Mouse (Mus musculus) heart, postnatal 4 days (tissue): ENCODE measurements around the gene Abca1. TPM values are rescaled to one million over a fixed set of nuclear protein-coding genes. Genes with fewer than 3 reads are reported as not detected.

ENCODE experiments used
- DNase-seq: peaks from one replicate; pipeline ENCODE4 v3.0.0; 2021
- total RNA-seq, 2 experiments: library from RNA; stranded (reverse); gene quantifications; 2 replicates each; pipeline ENCODE4 v1.2.3; 2021

The Abca1 gene
- total RNA-seq, 2 experiments from 2014 or later, result 9.5 to 11.6 TPM

DNA sequence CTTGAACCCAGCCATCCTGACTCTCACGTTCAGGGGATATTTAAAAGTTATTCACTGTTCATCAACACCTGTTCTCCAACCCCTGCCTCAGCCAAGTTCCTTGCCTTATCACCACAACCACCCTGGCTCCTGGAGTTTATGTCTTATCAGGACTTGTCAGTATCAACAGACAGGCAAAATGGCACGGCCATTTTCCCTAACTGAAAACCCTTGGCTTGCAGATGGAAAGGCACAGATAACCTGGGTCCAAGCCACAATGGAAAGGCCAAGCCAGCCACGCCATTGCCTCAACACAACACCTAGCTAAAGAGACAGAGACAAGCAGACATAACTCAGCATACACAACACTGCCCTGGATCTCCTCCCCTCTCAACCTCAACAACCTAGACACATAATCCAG is 38.6 kb downstream of the Abca1 start:
- no peak for DNase-seq

DNA sequence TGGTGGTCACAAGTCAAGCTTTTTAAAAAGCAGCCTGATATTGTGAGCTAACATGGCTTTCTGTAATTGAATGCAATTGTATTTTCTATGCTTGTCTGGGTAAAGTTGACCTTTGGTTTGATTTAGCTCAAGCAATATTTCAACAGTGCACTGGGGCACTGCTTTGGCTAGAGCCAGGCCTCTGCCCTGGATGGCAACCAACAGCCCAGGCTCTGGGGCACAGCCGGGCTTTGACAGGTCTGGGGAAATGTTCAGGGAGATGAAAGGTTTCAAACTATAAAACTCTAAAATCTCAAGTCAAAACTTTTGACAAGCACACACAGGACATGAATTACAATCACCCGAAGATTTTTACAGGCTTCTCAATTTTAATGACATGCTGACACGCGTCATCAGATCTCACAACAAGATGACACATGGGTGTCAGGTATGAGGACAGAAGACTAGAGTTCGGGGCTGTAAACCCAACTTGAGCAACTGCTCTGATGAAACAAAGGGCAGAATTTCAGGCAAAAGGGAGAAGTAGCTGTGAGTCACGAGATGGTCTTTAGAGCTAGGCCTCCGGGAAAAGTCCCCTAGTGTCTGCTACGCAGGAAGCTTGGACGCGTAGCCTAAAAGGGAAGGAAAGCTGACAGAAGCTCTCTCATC is 39.5 kb downstream of the Abca1 start:
- DNase-seq, result no peak

DNA sequence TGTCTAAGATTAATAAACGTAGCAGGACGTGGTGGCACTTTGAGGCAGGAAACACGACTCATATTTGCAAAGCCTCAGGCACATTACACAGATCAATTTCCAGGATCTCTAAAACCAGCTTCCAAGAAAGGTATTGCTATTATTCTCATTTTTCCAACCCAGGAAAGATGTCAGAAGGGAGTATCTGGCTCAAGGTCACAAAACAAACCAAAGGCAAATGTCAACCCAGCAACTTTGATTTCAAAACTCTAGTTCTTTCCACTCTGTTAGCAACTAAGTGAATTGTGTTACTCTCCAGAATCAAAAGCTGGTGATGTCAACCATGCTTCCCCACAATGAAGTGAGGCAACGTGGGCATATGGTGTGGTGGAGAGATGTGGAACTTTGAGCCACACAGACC is 41.1 kb downstream of the Abca1 start:
- no peak for DNase-seq

DNA sequence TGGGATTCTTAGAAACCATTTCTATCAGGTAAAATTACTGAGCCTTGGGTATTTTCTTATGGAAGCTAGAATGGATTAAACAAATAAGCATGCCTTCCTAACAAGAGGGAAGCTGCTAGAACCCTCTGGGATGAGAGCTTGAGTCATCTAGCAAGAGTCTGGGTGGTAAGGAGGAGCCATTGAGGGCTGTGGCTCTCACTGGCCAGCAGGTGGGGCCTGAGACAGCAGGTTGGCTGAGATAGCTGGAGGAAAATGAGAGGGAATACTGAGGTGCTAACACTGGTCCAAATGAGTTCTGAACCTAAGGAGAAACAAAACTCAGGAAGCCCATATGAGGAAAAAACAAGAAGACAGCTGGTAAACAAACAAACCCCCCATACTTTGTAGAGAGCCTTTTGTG is 42.1 kb downstream of the Abca1 start:
- peak; percentile 22 for DNase-seq

DNA sequence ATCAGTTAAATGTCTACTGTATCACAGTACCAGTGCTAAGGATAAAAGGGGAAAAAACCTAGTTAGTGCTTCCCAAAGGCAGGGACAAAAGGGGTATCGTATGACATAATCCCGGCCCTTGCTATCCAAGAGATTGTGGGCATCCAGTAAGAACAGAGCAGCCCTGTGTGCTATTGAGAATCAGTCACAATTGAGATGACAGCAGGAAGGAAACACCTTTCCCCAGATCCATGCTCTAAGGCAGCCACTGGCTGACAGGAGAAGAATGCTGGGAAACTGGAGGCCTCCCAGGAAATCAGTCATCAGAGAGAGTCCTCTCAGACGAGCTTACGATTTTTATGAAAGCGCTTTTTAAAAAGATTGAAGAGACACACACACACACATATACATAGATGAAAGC is 42.6 kb downstream of the Abca1 start:
- DNase-seq, result peak; percentile 29

DNA sequence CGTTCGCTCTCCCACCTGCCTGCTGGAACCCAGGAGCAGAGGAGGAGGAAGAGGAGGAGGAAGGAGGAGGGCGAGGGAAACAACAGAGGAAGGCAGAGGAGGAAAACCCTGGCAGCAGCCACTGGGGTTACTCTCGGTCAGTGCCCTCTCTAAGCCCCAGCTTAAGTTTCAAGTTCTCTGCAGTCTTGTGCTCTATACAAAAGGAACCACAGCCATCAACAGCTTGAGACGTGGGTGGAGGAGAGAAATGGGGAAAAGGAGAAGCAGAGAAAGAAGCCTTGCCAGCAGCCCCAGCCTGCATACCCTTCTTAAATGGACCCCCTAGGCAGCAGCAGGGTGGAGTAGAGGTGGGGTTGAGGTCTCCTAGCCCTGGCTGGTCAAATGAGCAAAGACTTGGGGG is 43.8 kb downstream of the Abca1 start:
- no peak for DNase-seq

DNA sequence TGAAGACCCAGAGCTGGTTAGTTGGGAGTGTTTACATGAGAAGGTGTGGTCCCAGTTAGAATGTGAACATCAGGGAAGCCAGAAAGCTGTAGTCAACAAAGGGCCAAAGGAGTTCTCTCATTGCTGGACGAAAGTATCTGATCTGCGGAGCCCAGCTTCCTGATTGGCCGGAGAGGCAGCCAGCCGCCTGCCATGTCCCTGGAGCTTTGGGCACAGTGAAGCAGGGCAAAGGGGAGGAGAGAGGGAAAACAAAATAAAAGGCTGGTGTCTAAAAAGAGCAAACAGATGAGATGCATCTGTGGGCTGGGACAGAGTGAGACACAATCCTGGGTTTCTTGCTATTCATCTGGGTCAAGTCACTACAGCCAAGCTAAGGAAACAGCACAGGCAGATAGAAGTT is 44.3 kb downstream of the Abca1 start:
- DNase-seq, result no peak

DNA sequence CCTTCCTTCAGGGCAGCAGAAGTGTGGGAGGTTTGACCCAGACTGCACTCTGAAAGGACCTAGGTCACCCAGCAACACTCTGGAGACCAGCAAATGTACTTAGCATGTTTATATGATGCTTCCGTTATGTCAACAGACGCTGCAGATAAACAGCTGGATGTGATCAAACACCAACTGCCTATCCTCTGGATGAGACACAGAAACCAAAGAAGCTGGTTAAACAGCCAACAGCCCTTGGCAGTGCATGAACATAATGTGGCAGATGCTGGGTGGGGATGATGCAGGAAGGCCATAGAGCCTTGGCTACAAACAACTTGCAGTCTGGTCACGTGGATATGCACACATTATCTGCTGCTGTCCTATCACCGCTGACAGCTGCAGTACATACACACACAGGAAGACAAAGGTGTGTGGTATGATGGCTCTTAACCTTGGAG is 47.8 kb downstream of the Abca1 start:
- DNase-seq, result no peak

DNA sequence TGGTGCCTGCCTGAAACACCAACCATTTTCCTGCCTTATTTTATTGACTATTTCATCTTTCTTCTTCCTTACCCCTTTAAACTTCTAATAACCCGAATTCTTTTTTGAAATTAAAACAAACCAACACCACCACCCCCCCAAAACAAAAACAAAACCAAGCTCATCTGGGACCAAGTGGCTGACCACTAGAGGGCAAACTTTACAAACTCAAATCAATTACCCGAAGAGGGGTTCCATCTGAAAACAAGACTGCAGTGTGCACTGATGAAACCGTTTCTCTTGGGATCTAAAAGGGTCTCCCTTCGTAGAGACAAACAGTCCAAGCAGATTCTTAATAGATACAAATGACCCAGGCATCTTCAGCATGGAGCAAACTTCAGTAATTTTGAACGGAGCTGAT is 49.3 kb downstream of the Abca1 start:
- no peak for DNase-seq

DNA sequence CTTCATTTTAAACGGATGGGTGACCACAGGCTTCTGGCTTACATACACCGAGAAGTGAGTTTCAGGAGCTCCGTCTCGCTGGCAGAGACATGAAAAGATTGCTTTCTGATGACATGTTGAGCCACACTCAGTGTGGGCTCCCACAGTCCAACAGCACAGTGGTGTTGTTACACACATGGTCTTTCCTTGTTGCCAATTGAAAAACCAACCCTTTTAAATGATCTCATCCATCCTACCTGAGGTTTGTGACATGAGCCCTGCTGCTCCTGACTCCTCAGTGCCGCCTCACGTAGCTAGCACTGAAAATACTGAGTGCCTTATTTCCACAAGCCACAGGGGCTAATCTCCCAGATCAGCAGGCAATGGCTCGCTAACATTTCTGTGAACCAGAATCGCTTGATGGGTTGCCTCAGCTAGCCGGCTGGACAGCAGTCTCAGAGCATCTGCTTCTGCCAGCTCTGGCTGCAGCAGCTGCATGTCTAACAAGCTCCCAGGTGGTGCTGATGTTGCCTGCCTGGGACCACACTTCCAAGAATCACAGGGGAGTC is 50.2 kb downstream of the Abca1 start:
- DNase-seq, result no peak

DNA sequence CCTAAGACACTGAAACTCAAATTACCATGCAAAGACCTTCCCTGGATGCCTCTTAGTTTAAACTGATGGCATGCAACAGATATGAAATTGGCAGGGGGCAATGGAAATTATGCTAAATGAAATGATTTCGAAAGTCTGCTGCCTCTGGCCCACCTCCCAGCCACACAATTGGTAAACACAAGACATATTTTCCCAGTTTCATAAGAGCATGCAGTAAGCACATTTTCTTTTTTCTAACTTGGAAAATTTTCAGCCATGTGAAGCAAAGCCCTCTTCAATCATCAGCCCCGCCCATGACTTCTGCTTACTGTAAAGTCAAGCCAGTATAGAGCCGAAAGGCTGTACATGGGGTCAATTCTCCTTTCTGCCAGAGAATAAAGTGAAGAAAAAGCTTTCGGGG is 51.5 kb downstream of the Abca1 start:
- no peak for DNase-seq

DNA sequence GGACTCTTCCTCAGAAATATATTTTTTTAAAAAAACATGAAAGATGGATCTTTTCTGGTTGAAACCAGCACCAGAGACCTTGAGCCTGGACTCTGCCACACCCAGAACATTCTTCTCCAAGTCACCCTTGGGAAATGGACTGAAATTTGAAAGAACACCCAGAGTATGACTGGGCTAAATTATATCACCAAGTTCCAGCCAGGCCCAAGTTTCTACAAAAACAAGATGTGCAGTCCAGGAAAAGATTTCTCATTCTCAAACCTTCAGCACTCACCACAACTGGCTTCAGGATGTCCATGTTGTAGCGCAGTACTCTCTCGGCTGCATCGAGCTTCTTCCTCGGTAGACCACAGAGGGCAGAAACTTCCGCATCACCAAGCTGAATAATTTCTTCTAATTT is 53.0 kb downstream of the Abca1 start:
- no peak for DNase-seq

DNA sequence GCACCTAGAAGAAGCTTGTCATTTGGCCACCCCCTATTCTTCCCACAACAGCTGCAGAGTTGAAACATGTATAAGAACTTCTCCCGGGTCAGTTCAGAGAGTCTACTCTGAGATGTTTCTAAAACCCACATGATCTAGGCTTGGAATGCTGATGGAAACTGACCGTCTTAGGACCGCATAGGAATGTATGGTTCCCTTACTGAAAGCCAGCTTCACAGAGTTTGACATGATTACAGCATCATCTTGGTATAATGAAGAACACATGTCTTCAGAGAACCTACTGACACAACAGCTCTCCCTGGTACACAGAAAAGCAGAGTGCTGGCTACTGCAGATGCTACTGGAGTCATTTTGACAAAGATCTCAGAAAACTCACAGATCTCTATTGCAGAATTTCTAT is 53.6 kb downstream of the Abca1 start:
- no peak for DNase-seq

DNA sequence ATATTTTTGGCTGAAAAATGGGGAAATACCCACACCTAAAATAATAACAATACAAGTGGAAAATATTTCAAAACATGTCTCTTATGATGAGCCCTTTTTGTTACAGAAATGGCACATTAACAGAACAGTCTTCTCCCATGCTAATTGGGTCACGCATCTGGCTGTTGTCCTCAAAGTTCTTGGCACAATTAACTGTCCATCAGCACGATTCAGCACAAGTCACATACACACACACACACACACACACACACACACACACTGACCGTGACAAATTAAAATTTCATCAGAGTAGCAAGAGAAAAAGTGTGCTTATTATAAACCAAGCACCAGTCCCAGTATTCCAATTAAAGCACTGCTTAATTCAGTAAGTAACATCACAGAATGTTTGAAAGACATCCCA is 55.1 kb downstream of the Abca1 start:
- no peak for DNase-seq

DNA sequence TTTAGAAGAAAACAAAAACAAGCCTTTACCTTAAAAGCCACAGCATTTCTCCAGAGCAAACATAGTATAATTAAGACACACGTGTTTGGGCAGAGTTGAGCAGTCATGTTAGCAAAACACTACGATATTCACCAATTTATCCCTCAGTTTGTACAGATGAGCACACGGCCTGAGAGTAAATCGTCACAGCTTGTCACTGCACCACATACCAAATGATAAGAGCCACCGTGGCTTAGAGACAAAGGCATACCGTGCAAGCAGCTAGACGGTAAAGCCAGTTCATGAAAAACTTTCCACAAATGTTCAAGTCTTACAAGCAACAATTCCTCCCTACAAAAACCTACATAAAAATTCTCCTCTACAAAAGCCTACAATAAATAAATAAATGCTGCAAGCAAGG is 57.2 kb downstream of the Abca1 start:
- no peak for DNase-seq

DNA sequence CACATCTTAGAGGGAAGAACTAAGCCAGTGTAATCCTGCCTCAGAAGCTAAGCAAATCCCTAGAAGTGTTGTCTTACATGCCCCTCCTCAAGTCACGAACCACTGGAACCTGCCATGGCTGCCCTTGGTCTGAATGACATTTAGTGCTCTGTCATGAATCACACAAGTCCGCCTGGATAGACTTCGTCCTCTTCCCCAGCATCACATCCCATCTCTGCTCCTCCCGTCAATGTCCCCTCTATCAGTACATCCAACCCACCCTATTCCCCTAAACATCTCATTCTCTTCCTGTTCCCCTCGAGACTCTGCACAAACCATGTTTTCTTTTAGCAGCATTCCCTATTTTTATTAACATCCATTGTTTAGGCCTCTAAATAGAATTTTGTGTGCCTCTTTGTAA is 58.4 kb downstream of the Abca1 start:
- DNase-seq, result no peak

DNA sequence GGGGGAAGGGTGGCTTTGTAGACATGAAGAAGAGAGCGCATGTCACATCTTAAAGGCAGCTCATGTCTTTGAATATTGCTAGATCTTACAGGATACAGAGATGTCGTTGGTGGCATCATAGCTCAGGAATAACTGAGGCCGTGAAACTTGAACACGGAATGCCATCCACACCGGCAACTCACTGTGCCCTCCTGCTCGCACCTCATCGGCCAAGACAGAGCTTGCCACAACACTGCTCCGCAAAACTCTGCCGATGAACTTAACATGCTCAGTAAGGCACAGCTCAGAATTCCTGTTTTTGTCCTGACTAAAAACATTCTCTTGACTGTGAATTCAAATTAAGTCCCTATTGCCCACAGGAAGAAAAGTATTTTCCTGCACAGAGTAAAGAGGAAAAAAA is 59.2 kb downstream of the Abca1 start:
- no peak for DNase-seq

DNA sequence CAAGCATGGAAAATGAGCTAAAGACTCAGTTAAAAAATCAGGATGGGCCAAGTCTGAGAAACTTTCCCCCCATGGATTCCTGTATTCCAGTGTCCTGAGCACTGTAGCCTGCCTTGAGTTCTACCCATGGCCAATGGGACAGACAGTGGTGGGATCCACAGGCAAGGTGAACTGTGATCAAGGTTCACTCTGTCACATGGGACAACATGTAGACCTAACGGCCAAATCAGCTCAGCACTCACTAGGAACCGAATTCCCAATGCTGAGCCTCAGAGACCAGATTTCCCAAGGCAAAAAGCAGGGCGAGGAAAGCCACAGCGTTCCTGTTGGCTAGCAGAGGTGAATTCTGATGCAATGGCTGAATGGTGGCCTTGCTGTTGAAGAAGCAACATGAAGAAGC is 64.8 kb downstream of the Abca1 start:
- no peak for DNase-seq

DNA sequence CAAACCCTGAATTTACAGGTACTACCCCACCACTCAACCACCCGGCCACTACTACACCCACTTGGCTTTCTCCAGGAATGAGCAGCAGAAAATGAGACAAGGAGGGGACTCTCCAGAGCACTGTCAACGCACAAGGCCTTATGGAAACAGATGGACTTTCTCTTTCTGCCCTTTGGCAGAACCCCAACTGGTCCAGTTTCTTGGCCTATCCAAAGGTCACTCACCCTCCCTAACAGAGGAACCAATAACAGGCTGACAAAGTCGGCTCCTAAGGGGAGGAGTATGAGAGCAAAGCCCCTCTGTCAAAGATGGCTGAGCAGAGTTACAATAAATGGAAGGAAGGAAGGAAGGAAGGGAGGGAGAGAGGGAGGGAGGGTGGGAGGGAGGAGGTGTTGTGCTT is 65.4 kb downstream of the Abca1 start:
- DNase-seq, result peak; percentile 26

DNA sequence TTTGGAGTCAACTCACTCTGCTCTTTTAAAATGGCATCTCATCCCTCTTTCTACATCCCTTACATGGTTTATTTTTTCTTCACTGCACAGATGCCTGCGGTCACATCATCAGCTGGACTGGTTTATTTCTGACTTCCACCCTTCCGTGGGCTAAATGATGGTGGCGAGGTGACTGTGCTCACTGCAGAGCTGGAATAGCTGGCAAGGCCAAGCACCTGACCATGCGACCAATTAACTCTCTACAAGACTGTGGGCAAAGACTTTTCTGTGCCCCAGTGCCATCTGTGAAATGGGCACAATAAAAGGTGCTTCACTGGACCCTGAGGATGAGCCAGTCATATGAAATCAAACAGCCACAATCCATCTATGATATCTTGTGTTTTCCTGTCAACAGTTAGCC is 66.1 kb downstream of the Abca1 start:
- DNase-seq, result no peak

DNA sequence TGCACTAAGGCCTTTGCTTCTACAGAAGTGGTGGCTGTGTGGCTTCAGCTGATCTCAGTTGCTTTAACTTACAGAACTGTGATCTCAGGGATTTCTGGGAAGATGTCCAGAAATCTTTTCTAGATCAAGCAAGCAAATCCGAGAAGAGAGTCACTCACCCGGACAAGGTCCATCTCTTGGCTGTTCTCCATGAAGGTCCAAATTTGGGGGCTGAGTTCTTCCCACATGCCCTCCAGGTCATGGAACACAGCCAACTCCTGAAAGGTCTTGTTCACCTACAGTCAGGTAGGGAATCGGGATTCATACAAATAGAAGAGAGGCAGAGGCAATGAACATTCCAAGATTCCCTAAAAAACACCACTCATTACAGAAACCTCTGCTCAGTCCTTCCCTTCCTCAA is 70.1 kb downstream of the Abca1 start:
- no peak for DNase-seq

DNA sequence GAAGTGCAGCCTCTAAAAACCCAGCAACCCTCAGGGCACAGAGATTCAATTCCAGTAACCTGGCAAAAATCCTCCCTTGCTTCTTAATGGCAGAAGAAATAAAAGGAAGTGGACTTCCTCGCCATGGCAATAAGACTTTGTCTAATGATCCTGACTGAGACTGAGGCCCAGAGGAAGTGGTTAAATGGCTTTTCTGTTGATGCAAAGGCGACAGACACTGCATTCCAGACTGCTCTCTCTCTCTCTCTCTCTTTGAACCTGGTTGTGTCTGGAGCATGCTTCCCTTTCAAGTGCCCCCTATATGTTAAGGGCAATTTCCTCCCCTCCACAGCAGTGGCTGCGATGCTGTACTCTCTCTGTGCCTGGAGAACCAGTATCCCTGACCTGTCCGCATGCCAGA is 70.7 kb downstream of the Abca1 start:
- DNase-seq, result no peak

DNA sequence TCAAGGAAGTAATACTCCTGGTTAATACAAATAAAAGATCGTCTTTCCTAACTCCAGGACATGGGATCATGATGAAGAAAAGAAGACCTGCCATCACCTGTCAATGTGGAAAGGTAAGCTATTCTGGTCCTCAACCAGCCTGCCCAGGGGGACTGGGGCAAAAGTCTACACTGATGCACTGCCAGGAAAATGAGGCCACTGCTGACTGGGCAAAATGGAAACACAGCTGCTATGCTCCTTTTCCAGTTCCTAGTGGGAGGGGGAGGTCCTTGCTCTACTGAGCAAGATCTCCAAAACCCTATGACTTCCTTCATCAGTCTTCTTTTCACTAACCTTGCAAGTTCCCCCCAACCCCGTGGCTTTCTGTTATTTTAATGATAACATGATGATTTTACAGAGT is 73.1 kb downstream of the Abca1 start:
- DNase-seq, result no peak

DNA sequence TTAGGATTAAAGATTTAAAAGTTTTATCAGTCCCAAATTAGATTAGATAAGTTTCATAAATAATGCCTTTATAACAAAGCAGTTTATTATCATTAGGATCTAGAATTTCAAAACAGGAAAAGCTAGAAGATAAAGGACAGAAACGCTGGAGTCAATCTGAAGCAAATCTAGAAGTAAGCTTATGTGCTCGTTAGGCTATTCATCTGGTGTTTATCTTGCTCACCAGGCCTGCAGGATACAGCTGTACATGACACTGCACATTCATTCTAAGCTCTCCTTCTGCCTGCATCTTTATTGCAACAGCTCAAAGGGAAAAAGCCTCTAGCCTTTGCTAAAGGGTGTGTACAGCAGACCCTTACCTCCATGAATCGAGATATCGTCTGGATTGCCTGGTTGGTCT is 74.1 kb downstream of the Abca1 start:
- DNase-seq, result no peak

DNA sequence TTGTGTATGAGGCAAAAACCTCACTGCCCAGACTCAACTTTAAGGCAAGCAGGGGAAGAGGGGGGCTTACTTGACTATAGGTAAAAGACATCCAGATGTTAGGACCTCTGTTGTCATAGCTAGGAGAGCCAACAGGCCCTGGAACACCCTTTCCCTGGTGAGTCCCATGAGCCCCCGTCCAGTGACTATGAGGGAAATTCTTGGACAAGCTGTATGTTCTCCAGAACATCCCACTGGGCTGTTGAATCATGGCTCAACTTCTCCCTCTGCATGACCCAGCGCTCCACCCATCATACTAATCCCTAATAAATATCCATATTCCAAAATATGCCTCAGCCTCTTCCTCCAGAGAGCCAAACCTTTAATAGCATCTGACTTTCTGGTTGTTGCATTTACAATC is 76.6 kb downstream of the Abca1 start:
- DNase-seq, result no peak
